Mouse (Mus musculus) myocyte (in vitro differentiated cells): Measurements from ENCODE around the gene Camkk2. TPM values are rescaled to one million over a fixed set of nuclear protein-coding genes. Genes with fewer than 3 reads are reported as not detected.
A peak's percentile ranks its signal among the peaks of the same experiment; 100 is the strongest.

Source experiments
- H3K27me3 ChIP-seq: one replicate; pipeline ENCODE4 v1.6.1; 2011; ENCODE audit not compliant: control insufficient read depth, insufficient read depth, insufficient read length
- H3K36me3 ChIP-seq: one replicate; pipeline ENCODE4 v1.6.1; 2011; ENCODE audit not compliant: control insufficient read depth, insufficient read depth
- H3K4me2 ChIP-seq: one replicate; pipeline ENCODE4 v1.6.1; 2011; ENCODE audit warnings: low read depth, control low read depth
- H3K4me3 ChIP-seq: one replicate; pipeline ENCODE4 v1.5.1; 2011; ENCODE audit warnings: mild to moderate bottlenecking, control low read depth, moderate library complexity
- H3K79me2 ChIP-seq: one replicate; pipeline ENCODE4 v1.6.1; 2011; ENCODE audit not compliant: control insufficient read depth, insufficient read depth
- H3ac ChIP-seq: one replicate; pipeline ENCODE4 v1.6.1; 2011; ENCODE audit not compliant: control insufficient read depth, insufficient read length
- CEBPB ChIP-seq: IDR thresholded peaks from 2 replicates; pipeline ENCODE4 v1.6.1; 2011; ENCODE audit warnings: mild to moderate bottlenecking, moderate library complexity; ENCODE audit not compliant: poor library complexity, insufficient read depth, severe bottlenecking
- E2F4 ChIP-seq: IDR thresholded peaks from one replicate; pipeline ENCODE4 v1.6.1; 2011; ENCODE audit warnings: mild to moderate bottlenecking, control low read depth, moderate library complexity; ENCODE audit not compliant: insufficient read depth
- MAX ChIP-seq: IDR thresholded peaks from one replicate; pipeline ENCODE4 v1.6.1; 2011; ENCODE audit warnings: low read depth, mild to moderate bottlenecking, control low read depth
- MYOD1 ChIP-seq, 3 experiments: IDR thresholded peaks; one replicate each; pipeline ENCODE4 v1.6.1; 2011; ENCODE audit warnings: control low read depth in 2 of 3, low read depth in 2 of 3, mild to moderate bottlenecking in 2 of 3, moderate library complexity in 1 of 3; ENCODE audit not compliant: insufficient read length in 2 of 3, control insufficient read depth in 1 of 3
- MYOG ChIP-seq, 3 experiments: IDR thresholded peaks; one replicate each; pipeline ENCODE4 v1.6.1; 2011; ENCODE audit warnings: control low read depth in 2 of 3, low read depth in 2 of 3, mild to moderate bottlenecking in 2 of 3; ENCODE audit not compliant: insufficient read length in 2 of 3, control insufficient read depth in 1 of 3, insufficient read depth in 1 of 3
- POLR2A ChIP-seq: IDR thresholded peaks from one replicate; pipeline ENCODE4 v1.6.1; 2011; ENCODE audit warnings: low read depth, mild to moderate bottlenecking, control low read depth, moderate library complexity; ENCODE audit not compliant: insufficient read length
- POLR2AphosphoS2 ChIP-seq: IDR thresholded peaks from one replicate; pipeline ENCODE4 v1.6.1; 2011; ENCODE audit warnings: low read depth, control low read depth; ENCODE audit not compliant: insufficient read length
- REST ChIP-seq: IDR thresholded peaks from one replicate; pipeline ENCODE4 v1.6.1; 2011; ENCODE audit warnings: mild to moderate bottlenecking, control low read depth, moderate library complexity; ENCODE audit not compliant: insufficient read depth, insufficient read length
- SRF ChIP-seq: IDR thresholded peaks from one replicate; pipeline ENCODE4 v1.6.1; 2011; ENCODE audit warnings: low read depth; ENCODE audit not compliant: control insufficient read depth, insufficient read length
- TCF12 ChIP-seq: IDR thresholded peaks from one replicate; pipeline ENCODE4 v1.6.1; 2011; ENCODE audit warnings: mild to moderate bottlenecking, control low read depth; ENCODE audit not compliant: poor library complexity, insufficient read depth, severe bottlenecking
- TCF3 ChIP-seq: IDR thresholded peaks from one replicate; pipeline ENCODE4 v1.6.1; 2011; ENCODE audit warnings: low read depth, control low read depth; ENCODE audit not compliant: insufficient read length
- USF1 ChIP-seq: IDR thresholded peaks from one replicate; pipeline ENCODE4 v1.6.1; 2011; ENCODE audit warnings: low read depth, mild to moderate bottlenecking, control low read depth, moderate library complexity
- polyA plus RNA-seq: library from polyadenylated mRNA; unstranded; fragments of >200 nt; fragmentation: generic; extraction: Trizol; gene quantifications from one replicate; pipeline ENCODE4 v1.2.1, GENCODE M21; 2012; ENCODE audit warnings: missing spikeins

The Camkk2 gene
- polyA plus RNA-seq, 1 experiment: 8.2 TPM

GRCm38 (mm10) chr5:122731991-122732673, 47.1 kb downstream of the Camkk2 start:
- no peaks in the 10 kb centered on the region for H3K36me3 ChIP-seq
- no peaks in the 10 kb centered on the region for H3K79me2 ChIP-seq
- no peak overlapping the region for H3K4me3 ChIP-seq
- H3K4me2 ChIP-seq: peak overlapping the region; percentile 15
- no peak overlapping the region for H3ac ChIP-seq
- TF ChIP-seq USF1 (no peak), MYOD1 (IDR thresholded peaks at IDR 0.05; ENCODE audit: control insufficient read depth in 1 of 3, insufficient read length in 2 of 3, low read depth in 2 of 3) (no peak), SRF (no peak), REST (no peak), TCF3 (no peak), TCF12 (no peak), POLR2AphosphoS2 (no peak), POLR2A (no peak), E2F4 (no peak), CEBPB (no peak), MYOG (IDR thresholded peaks at IDR 0.05; ENCODE audit: control insufficient read depth in 1 of 3, insufficient read depth in 1 of 3, insufficient read length in 2 of 3, low read depth in 2 of 3) (no peak), MAX (no peak)
- no peaks in the 10 kb centered on the region for H3K27me3 ChIP-seq

DNA sequence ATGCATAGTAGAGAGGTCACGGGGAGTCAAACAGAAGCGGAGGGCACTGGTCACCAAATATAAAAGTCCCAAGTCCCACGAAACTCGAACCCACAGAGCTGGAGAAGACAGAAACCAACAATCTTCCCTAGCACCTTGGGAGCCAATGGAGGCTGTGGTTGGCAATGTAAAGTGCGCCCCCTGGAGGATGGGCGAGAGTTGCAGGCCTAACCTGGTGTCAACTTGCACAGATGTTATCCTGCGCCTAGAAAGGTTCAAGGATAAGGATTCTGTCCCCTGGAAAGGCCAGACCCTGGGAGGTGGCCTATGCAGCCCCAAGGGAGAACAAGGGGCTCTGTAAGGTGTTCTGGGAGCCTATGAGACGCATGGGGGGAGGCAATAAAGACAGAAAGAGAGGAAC, 47.9 kb downstream of the Camkk2 start:
- Histone ChIP-seq H3K36me3 (no peaks in the 10 kb centered on the region), H3K4me2 (no peak overlapping the region), H3K27me3 (no peaks in the 10 kb centered on the region), H3K79me2 (no peaks in the 10 kb centered on the region), H3K4me3 (no peak overlapping the region), H3ac (no peak overlapping the region)
- no peak for TF ChIP-seq CEBPB
- no peak for TF ChIP-seq MYOG (IDR thresholded peaks at IDR 0.05; ENCODE audit: control insufficient read depth in 1 of 3, insufficient read depth in 1 of 3, insufficient read length in 2 of 3, low read depth in 2 of 3)
- TF ChIP-seq REST: no peak
- no peak for TF ChIP-seq USF1
- no peak for TF ChIP-seq SRF
- no peak for TF ChIP-seq E2F4
- no peak for TF ChIP-seq TCF3
- TF ChIP-seq POLR2AphosphoS2: no peak
- no peak for TF ChIP-seq POLR2A
- TF ChIP-seq TCF12: no peak
- no peak for TF ChIP-seq MAX

- Histone ChIP-seq H3K36me3 (no peaks in the 10 kb centered on the region), H3K4me3 (no peak overlapping the region), H3K27me3 (no peaks in the 10 kb centered on the region), H3K4me2 (no peak overlapping the region), H3ac (no peak overlapping the region), H3K79me2 (no peaks in the 10 kb centered on the region)
- no peak for TF ChIP-seq SRF
- no peak for TF ChIP-seq CEBPB
- no peak for TF ChIP-seq REST
These were observed 48.4 kb downstream of the Camkk2 start for GRCm38 (mm10) chr5:122730776-122731175.

- TF ChIP-seq POLR2A (no peak), POLR2AphosphoS2 (no peak)
- Histone ChIP-seq H3K4me3 (no peak overlapping the region), H3K27me3 (no peaks in the 10 kb centered on the region), H3ac (no peak overlapping the region), H3K4me2 (no peak overlapping the region), H3K36me3 (no peaks in the 10 kb centered on the region), H3K79me2 (no peaks in the 10 kb centered on the region)
These were observed 52.1 kb downstream of the Camkk2 start for GRCm38 (mm10) chr5:122727096-122727495.

DNA sequence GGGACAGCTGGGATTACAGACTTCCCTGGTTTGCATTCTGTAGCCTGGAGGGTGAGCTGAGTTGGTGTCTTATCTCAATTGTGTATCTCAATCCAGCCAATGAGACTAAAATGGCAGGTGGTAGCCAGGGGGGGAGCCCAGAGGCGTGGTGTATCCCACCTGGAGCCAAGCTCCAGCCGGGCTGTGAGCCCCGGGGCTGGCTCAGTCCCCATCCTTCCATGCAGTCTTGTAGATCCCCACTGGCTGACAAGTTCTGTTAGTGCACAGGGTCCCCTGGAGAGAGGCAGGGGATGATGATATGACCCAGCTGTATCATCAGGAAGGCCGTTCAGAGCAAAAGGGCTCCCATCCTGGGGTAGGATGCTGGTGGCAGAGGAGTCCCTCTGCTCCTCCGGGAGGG, 52.6 kb downstream of the Camkk2 start:
- Histone ChIP-seq H3K36me3 (no peaks in the 10 kb centered on the region), H3K79me2 (no peaks in the 10 kb centered on the region), H3K4me2 (no peak overlapping the region), H3K27me3 (no peaks in the 10 kb centered on the region), H3K4me3 (no peak overlapping the region), H3ac (no peak overlapping the region)
- peak; percentile 32 for TF ChIP-seq POLR2AphosphoS2
- no peak for TF ChIP-seq E2F4

GRCm38 (mm10) chr5:122726068-122726467, 53.1 kb downstream of the Camkk2 start:
- Histone ChIP-seq H3K4me2 (no peak overlapping the region), H3K27me3 (no peaks in the 10 kb centered on the region), H3K4me3 (no peak overlapping the region), H3K79me2 (no peaks in the 10 kb centered on the region), H3K36me3 (no peaks in the 10 kb centered on the region), H3ac (no peak overlapping the region)
- TF ChIP-seq E2F4 (no peak), TCF12 (no peak), MAX (no peak), REST (no peak), MYOG (IDR thresholded peaks at IDR 0.05; ENCODE audit: control insufficient read depth in 1 of 3, insufficient read depth in 1 of 3, insufficient read length in 2 of 3, low read depth in 2 of 3) (no peak), POLR2A (no peak), CEBPB (no peak), POLR2AphosphoS2 (no peak), MYOD1 (IDR thresholded peaks at IDR 0.05; ENCODE audit: control insufficient read depth in 1 of 3, insufficient read length in 2 of 3, low read depth in 2 of 3) (no peak), USF1 (no peak), SRF (no peak), TCF3 (no peak)
